Mouse (Mus musculus): Measurements from ENCODE around the gene Hspg2.
A peak's percentile ranks its signal among the peaks of the same experiment; 100 is the strongest.
"Not testable (repeated sequence)": the region's sequence is repeated elsewhere in the genome, so short reads cannot be mapped to it uniquely, and the experiment has no call there.

Hspg2 gene

GRCm38 (mm10) chr4:137468260-137469080 is at the start of gene Hspg2:
Gene Hspg2 (plus strand): TSS chr4:137468769.
- DNase-seq (ENCODE audit: low spot score in 2 of 2): peak; percentile 89 to 93

GRCm38 (mm10) chr4:137430502-137430901 is 38.1 kb upstream of the Hspg2 start, which contains the start of gene Cela3b:
Gene Cela3b (minus strand): TSS chr4:137430540.
- DNase-seq (ENCODE audit: low spot score in 2 of 2): no peak

DNA sequence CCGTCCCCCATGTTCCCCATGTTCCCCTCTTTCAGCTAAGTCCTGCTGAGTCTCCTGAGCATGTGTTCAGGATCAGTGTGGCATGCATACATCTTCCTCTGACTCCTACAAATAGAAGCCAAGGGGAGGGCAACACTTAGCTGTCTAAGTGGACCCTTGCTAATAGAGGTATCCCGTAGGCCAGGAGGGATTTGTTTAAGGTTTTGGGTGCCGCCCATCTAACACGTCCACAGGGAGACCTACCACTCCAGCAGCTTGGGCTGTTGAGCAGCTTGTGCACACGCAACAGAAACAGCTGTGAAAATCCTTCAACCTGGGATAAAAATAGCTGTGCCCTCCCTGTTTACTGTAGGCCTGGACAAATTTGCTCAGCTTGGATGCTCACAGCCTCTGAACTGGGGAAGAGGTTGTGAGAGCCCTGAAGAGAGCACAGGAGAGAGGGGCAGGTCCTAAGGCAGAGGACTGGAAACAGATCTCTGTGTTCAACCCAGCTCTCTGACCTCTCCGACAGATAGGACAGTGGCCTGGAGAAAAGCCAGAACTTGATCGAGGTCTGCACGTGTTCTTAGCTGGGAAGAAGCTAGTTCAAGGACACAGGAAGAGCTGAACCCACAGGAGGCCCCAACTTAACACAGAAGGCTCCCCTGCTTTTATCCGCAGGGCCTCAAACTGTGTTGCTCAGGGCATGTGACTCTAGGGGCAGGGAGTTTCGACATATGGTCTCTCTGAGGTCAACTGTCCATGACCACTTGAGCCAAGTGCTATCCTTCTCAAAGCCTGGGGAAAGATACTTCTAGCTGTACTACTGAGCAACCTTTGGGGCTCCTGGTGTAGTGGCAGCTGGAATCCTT is 35.6 kb upstream of the Hspg2 start:
- DNase-seq (ENCODE audit: low spot score in 2 of 2): not testable (repeated sequence)

GRCm38 (mm10) chr4:137436979-137437669 is 31.4 kb upstream of the Hspg2 start:
- DNase-seq (ENCODE audit: low spot score in 2 of 2): no peak

GRCm38 (mm10) chr4:137438842-137439241 is 29.7 kb upstream of the Hspg2 start:
- DNase-seq (ENCODE audit: low spot score in 2 of 2): no peak

GRCm38 (mm10) chr4:137441332-137441731 is 27.2 kb upstream of the Hspg2 start:
- no peak for DNase-seq (ENCODE audit: low spot score in 2 of 2)

GRCm38 (mm10) chr4:137443625-137444024 is 24.9 kb upstream of the Hspg2 start:
- DNase-seq (ENCODE audit: low spot score in 2 of 2): peak in 1 of 2 experiments; percentile 28

- no peak for DNase-seq (ENCODE audit: low spot score in 2 of 2)
Measured at GRCm38 (mm10) chr4:137445881-137446280, 22.7 kb upstream of the Hspg2 start.

- no peak for DNase-seq (ENCODE audit: low spot score in 2 of 2)
Measured at GRCm38 (mm10) chr4:137447363-137448196, 21.0 kb upstream of the Hspg2 start.

DNA sequence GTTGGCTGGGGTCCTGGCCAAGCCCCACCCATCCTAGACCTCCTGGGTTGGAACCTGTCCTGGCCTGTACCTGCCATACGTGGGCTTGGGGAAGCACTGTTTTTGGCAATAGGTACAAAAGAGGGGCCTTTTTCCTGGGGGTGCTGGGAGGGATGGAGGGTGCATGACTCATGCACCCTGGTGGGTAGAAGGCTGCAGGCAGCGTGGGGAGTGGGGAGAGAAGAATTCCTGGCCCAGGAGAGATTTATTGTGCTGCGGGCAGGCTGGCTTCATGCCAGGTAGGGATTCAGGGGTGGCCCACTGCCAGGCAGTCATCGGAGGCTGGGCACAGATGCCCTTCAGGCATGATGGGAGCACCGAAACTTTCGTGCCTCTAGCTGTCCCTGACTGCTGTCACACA is 20.4 kb upstream of the Hspg2 start:
- no peak for DNase-seq (ENCODE audit: low spot score in 2 of 2)

GRCm38 (mm10) chr4:137448641-137449040 is 19.9 kb upstream of the Hspg2 start:
- no peak for DNase-seq (ENCODE audit: low spot score in 2 of 2)

DNA sequence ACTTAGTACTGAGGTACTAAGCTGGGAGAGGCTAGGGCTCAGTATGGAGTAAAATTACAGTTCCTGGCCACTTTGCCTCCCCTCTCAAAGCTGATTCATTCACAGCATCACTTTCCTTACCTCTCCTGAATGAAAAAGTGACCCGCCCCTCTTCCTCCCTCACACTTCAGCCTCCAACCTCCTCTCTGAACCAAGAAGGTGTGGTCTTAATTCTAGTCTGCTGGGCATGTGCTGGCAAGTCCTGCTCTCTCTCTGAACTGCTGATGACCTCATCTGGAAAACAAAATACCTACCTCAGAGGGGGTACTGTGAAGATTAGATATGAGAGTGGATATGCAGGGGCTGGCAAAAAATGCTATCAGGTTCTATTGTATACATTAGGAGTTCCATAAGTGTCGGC is 19.4 kb upstream of the Hspg2 start:
- no peak for DNase-seq (ENCODE audit: low spot score in 2 of 2)

- no peak for DNase-seq (ENCODE audit: low spot score in 2 of 2)
Measured at GRCm38 (mm10) chr4:137449715-137450114, 18.9 kb upstream of the Hspg2 start.

DNA sequence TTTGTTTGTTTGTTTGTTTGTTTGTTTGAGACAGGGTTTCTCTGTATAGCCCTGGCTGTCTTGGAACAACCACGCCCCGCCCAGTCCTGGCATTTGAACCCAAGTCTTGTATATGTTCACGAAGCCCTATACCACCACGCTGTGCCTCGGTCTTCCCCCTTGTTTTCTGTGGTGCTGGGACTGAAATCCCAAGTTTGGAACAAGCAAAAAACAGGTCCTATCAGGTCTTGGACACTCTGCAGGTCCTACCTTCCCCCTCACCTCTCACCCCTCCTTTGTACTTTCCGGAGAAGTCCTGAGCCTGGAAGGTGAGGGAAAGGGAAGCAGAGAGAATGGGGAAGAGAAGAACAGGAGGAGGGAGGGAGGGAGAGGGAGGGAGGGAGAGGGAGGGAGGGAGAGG is 16.4 kb upstream of the Hspg2 start:
- DNase-seq (ENCODE audit: low spot score in 2 of 2): no peak

DNA sequence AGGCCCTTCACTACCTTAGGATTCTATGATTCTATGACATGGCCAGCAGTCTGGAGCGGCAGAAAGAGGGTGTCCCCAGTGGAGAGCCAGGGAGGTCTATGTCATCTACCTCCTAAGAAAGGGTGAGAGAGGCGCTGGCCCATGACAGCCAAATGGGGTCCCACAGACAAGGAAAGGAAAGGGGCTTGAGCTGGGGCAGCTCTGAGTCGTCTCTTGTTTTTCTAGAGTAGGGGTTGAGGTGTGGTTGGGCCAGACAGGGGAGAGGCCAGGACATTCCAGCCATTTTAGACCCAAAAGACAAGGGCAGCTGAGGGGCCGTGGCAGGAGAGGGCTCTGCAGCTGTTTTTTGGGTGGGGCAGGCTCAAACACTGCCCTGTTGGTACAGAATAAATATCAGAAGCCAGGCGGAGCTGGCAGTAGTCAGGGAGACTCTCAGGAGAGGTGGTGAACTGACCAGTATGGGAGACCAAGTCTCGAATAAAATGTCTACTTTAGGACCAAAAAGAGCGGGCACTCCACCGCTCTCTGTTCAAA is 15.3 kb upstream of the Hspg2 start, which contains the start of gene 1700013G24Rik:
Gene 1700013G24Rik, plus strand, starts transcription at position 51 of the 534 bp plus-strand sequence.
- DNase-seq (ENCODE audit: low spot score in 2 of 2): no peak

DNA sequence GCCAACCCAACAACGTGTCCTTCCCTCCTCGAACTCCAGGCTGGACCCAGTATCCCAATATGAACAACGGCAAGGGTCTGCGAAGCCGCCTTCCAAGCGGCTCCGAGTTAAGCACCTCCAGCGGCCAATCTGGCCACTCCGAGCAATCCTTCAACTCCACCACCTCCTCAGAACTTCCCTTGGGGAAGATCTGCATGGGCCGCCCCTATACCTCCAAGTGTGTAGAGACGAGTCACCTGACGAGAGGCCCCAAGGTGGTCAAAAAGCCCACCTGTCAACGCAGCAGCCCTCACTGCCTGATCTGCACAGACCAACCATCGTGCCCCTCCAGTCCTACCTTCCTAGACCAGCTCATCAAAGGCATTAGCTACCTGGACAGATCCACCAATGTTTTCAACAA is 14.0 kb upstream of the Hspg2 start:
- no peak for DNase-seq (ENCODE audit: low spot score in 2 of 2)

GRCm38 (mm10) chr4:137456581-137456980 is 12.0 kb upstream of the Hspg2 start:
- no peak for DNase-seq (ENCODE audit: low spot score in 2 of 2)

- no peak for DNase-seq (ENCODE audit: low spot score in 2 of 2)
Measured at GRCm38 (mm10) chr4:137457292-137457691, 11.3 kb upstream of the Hspg2 start.

- DNase-seq (ENCODE audit: low spot score in 2 of 2): no peak
Measured at GRCm38 (mm10) chr4:137458310-137458709, 10.3 kb upstream of the Hspg2 start.

DNA sequence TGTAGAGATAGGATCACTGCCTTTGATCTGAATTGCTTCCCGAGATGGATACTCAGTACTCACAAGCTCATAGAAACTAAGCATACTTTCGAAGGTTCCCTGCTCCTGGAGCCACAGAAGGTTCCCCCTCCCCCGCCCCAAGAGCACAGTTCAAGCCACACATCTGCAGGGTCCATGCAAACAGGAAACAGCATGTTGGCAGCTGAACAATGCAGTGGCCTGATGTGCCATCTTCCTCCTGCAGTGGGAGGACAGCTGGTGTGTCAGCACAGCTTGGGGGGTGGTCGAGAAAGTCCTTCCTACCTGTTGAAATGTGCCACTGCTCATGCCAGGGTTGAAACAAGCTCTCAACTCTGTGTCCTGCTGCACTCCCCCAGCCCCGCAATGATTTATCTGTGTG is 9.7 kb upstream of the Hspg2 start:
- DNase-seq (ENCODE audit: low spot score in 2 of 2): no peak

GRCm38 (mm10) chr4:137460676-137461075 is 7.9 kb upstream of the Hspg2 start:
- DNase-seq (ENCODE audit: low spot score in 2 of 2): no peak

All from natural killer cell, adult 2 months (primary cell).